Mouse (Mus musculus): Measurements from ENCODE around the gene 5430427O19Rik. TPM values are rescaled to one million over a fixed set of nuclear protein-coding genes. Genes with fewer than 3 reads are reported as not detected.

5430427O19Rik gene
- polyA plus RNA-seq, 1 experiment = 0.34 TPM

GRCm38 (mm10) chrX:85868079-85868478, 2.1 kb upstream of the 5430427O19Rik start:
- Histone ChIP-seq H3K4me3 (ENCODE audit: control insufficient read depth, insufficient read depth, low read length) (no peak overlapping the region), H3K27ac (ENCODE audit: control insufficient read depth, insufficient read depth, low read length) (no peak overlapping the region; the same call in 1 of the 2 replicates), H3K27me3 (ENCODE audit: control insufficient read depth, insufficient read depth, low read length) (no peaks in the 10 kb centered on the region), H3K36me3 (ENCODE audit: control insufficient read depth, insufficient read depth, low read length) (no peaks in the 10 kb centered on the region), H3K4me1 (replicated peaks; ENCODE audit: control insufficient read depth, insufficient read depth, low read length) (no peaks in the 10 kb centered on the region)
- no peak for TF ChIP-seq POLR2A (IDR thresholded peaks at IDR 0.05; ENCODE audit: control insufficient read depth, extremely low read depth, insufficient read depth, low read length, poor library complexity)
- no peak for DNase-seq
- 4% methylated on average over 3 of the region's 3 CpGs for WGBS

DNA sequence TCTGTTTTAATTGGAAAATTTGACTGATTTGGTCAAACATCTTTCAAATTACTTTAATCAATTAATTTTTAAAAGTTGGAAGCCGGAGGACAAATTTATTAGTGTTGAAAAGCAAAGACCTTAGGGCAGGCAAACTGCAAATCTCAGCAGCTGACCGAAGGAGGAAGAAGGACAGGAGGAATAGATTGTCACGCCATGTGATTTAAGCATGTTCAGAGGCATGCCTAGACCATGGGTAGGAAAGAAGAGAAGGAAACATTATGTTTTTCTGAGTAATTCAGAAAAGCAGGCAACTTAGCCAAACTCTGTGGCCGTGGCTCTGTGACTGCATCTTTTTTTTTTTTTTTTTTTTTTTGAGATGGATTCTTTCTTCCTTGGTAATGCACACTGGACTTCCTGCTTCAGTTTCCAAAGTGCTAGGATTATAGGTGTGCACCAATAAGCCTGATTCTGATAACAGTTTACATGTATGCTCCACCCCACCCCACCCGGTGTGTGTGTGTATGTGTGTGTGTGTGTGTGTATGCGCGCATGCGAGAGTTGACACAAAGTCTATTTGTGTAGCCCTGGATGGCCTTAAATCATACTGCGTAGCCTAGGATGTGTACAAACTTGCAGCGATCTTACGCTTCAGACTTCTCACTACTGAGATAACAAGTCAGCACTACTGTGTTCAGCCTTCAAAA, 1.4 kb downstream of the 5430427O19Rik start:
- TF ChIP-seq CTCF (IDR thresholded peaks at IDR 0.05; ENCODE audit: borderline replicate concordance, control insufficient read depth, extremely low read depth, insufficient read depth, low read length, poor library complexity) (no peak), POLR2A (IDR thresholded peaks at IDR 0.05; ENCODE audit: control insufficient read depth, extremely low read depth, insufficient read depth, low read length, poor library complexity) (no peak)
- no peak for DNase-seq
- Histone ChIP-seq H3K4me1 (replicated peaks; ENCODE audit: control insufficient read depth, insufficient read depth, low read length) (no peaks in the 10 kb centered on the region), H3K36me3 (ENCODE audit: control insufficient read depth, insufficient read depth, low read length) (no peaks in the 10 kb centered on the region), H3K27me3 (ENCODE audit: control insufficient read depth, insufficient read depth, low read length) (no peaks in the 10 kb centered on the region), H3K27ac (ENCODE audit: control insufficient read depth, insufficient read depth, low read length) (no peak overlapping the region), H3K4me3 (ENCODE audit: control insufficient read depth, insufficient read depth, low read length) (no peak overlapping the region)
- WGBS = 26% methylated on average over 11 of the region's 11 CpGs

GRCm38 (mm10) chrX:85874367-85874766, 4.2 kb downstream of the 5430427O19Rik start:
- 78% methylated on average over 4 of the region's 4 CpGs for WGBS
- no peak for DNase-seq
- Histone ChIP-seq H3K27ac (ENCODE audit: control insufficient read depth, insufficient read depth, low read length) (no peak overlapping the region), H3K27me3 (ENCODE audit: control insufficient read depth, insufficient read depth, low read length) (no peaks in the 10 kb centered on the region), H3K4me1 (replicated peaks; ENCODE audit: control insufficient read depth, insufficient read depth, low read length) (no peaks in the 10 kb centered on the region), H3K36me3 (ENCODE audit: control insufficient read depth, insufficient read depth, low read length) (no peaks in the 10 kb centered on the region), H3K4me3 (ENCODE audit: control insufficient read depth, insufficient read depth, low read length) (no peak overlapping the region)
- no peak for TF ChIP-seq CTCF (IDR thresholded peaks at IDR 0.05; ENCODE audit: borderline replicate concordance, control insufficient read depth, extremely low read depth, insufficient read depth, low read length, poor library complexity)
- TF ChIP-seq POLR2A (IDR thresholded peaks at IDR 0.05; ENCODE audit: control insufficient read depth, extremely low read depth, insufficient read depth, low read length, poor library complexity) = no peak

DNA sequence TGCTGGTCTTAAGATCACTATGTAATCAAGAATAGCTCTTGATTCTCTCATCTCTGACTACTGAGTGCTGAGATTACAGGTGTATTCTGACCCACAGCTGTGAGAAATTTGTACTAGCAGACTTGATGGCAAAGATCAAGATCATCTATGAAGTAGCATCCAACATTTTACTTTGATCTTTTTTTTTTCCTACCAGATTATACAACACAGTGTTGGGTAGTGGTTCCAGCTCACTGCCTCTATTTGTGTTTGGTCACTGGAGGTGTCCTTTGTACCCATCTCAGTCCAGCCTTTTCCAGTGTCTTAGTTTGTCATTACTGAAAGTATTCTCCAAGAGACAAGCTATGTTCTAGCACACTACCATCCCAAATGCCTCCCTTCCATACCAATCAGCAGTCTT, 5.8 kb downstream of the 5430427O19Rik start:
- no peak overlapping the region for H3K27ac ChIP-seq (ENCODE audit: control insufficient read depth, insufficient read depth, low read length)
- H3K27me3 ChIP-seq (ENCODE audit: control insufficient read depth, insufficient read depth, low read length) = no peaks in the 10 kb centered on the region
- no peak for TF ChIP-seq CTCF (IDR thresholded peaks at IDR 0.05; ENCODE audit: borderline replicate concordance, control insufficient read depth, extremely low read depth, insufficient read depth, low read length, poor library complexity)
- TF ChIP-seq POLR2A (IDR thresholded peaks at IDR 0.05; ENCODE audit: control insufficient read depth, extremely low read depth, insufficient read depth, low read length, poor library complexity) = no peak
- H3K36me3 ChIP-seq (ENCODE audit: control insufficient read depth, insufficient read depth, low read length) = no peaks in the 10 kb centered on the region
- H3K4me3 ChIP-seq (ENCODE audit: control insufficient read depth, insufficient read depth, low read length) = no peak overlapping the region
- no peak for DNase-seq
- H3K4me1 ChIP-seq (replicated peaks; ENCODE audit: control insufficient read depth, insufficient read depth, low read length) = no peaks in the 10 kb centered on the region

DNA sequence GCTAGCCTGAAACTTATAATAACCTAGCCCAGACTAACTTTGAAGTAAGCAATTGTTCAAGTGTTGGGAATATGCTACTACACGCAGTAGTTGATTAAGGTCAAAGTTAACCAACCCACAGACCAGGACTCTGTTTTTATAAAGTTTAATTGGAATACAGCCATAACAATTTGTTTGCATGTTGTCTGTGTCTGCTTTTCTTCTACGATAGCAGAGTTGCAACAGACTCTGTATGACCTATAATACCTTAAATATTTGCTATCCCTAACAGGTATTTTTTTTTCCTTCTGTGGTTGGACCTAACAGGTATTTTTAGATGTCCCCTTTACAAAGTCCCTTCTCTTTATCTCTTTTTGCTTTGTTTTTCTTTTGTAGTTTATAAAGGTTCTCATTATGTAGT, 7.6 kb downstream of the 5430427O19Rik start:
- no peak for DNase-seq
- no peaks in the 10 kb centered on the region for H3K4me1 ChIP-seq (replicated peaks; ENCODE audit: control insufficient read depth, insufficient read depth, low read length)
- no peak for TF ChIP-seq POLR2A (IDR thresholded peaks at IDR 0.05; ENCODE audit: control insufficient read depth, extremely low read depth, insufficient read depth, low read length, poor library complexity)
- TF ChIP-seq CTCF (IDR thresholded peaks at IDR 0.05; ENCODE audit: borderline replicate concordance, control insufficient read depth, extremely low read depth, insufficient read depth, low read length, poor library complexity) = no peak
- H3K36me3 ChIP-seq (ENCODE audit: control insufficient read depth, insufficient read depth, low read length) = no peaks in the 10 kb centered on the region
- no peak overlapping the region for H3K27ac ChIP-seq (ENCODE audit: control insufficient read depth, insufficient read depth, low read length)
- H3K27me3 ChIP-seq (ENCODE audit: control insufficient read depth, insufficient read depth, low read length) = no peaks in the 10 kb centered on the region
- H3K4me3 ChIP-seq (ENCODE audit: control insufficient read depth, insufficient read depth, low read length) = no peak overlapping the region
- 89% methylated on average over 2 of the region's 2 CpGs for WGBS

DNA sequence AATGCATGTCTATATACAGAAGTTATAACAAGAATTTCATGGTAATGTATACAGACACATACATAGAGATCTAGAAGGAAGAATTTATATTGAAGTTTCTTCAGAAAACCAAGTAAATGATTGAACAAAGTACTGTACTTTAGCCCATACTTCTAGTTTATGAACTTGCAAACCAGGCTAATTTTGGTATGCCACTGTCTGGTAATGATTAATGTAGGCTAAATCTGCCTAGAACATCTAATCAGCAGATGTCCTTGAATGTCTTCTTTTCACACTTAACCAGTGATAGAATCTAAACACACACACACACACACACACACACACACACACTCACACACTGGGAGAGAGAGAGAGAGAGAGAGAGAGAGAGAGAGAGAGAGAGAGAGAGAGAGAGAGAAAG, 8.1 kb downstream of the 5430427O19Rik start:
- DNase-seq = no peak
- Histone ChIP-seq H3K4me1 (replicated peaks; ENCODE audit: control insufficient read depth, insufficient read depth, low read length) (no peaks in the 10 kb centered on the region), H3K27me3 (ENCODE audit: control insufficient read depth, insufficient read depth, low read length) (no peaks in the 10 kb centered on the region), H3K27ac (ENCODE audit: control insufficient read depth, insufficient read depth, low read length) (no peak overlapping the region), H3K4me3 (ENCODE audit: control insufficient read depth, insufficient read depth, low read length) (no peak overlapping the region), H3K36me3 (ENCODE audit: control insufficient read depth, insufficient read depth, low read length) (no peaks in the 10 kb centered on the region)
- TF ChIP-seq POLR2A (IDR thresholded peaks at IDR 0.05; ENCODE audit: control insufficient read depth, extremely low read depth, insufficient read depth, low read length, poor library complexity) = no peak
- TF ChIP-seq CTCF (IDR thresholded peaks at IDR 0.05; ENCODE audit: borderline replicate concordance, control insufficient read depth, extremely low read depth, insufficient read depth, low read length, poor library complexity) = no peak

Data from thymus, adult 2 months (tissue).